Mouse (Mus musculus) lung, postnatal 10 days (tissue): ENCODE results near the gene Stpg4.

Source experiments
- DNase-seq: peaks from one replicate; pipeline ENCODE4 v3.0.0; 2021

Gene Stpg4

GRCm38 (mm10) chr17:87446767-87447611 lies 19.4 kb upstream of the Stpg4 start, which contains the start of gene Calm2:
Gene Calm2 (minus strand): TSS chr17:87446935.
- peak; percentile 99 for DNase-seq

- DNase-seq, result peak; percentile 76
These were observed 18.6 kb upstream of the Stpg4 start for GRCm38 (mm10) chr17:87445917-87446766.

- peak; percentile 32 for DNase-seq
These were observed 17.9 kb upstream of the Stpg4 start for GRCm38 (mm10) chr17:87445337-87445916.

- DNase-seq, result no peak
These were observed 17.2 kb upstream of the Stpg4 start for GRCm38 (mm10) chr17:87444763-87445162.

GRCm38 (mm10) chr17:87441537-87441936 lies 14.0 kb upstream of the Stpg4 start:
- no peak for DNase-seq

GRCm38 (mm10) chr17:87439441-87439840 lies 11.9 kb upstream of the Stpg4 start:
- DNase-seq, result no peak

- no peak for DNase-seq
These were observed 6.4 kb upstream of the Stpg4 start for GRCm38 (mm10) chr17:87433929-87434328.

GRCm38 (mm10) chr17:87432743-87433142 lies 5.2 kb upstream of the Stpg4 start:
- DNase-seq, result no peak

- DNase-seq, result no peak
These were observed 4.8 kb upstream of the Stpg4 start for GRCm38 (mm10) chr17:87432314-87432713.

- no peak for DNase-seq
These were observed 1.9 kb upstream of the Stpg4 start for GRCm38 (mm10) chr17:87429431-87429830.

GRCm38 (mm10) chr17:87418082-87418481 lies 9.5 kb downstream of the Stpg4 start:
- no peak for DNase-seq

- no peak for DNase-seq
These were observed 20.9 kb downstream of the Stpg4 start for GRCm38 (mm10) chr17:87406646-87407045.

- DNase-seq, result no peak
These were observed 22.0 kb downstream of the Stpg4 start for GRCm38 (mm10) chr17:87405576-87405975.

GRCm38 (mm10) chr17:87403462-87403861 lies 24.1 kb downstream of the Stpg4 start:
- no peak for DNase-seq

- DNase-seq, result no peak
These were observed 25.1 kb downstream of the Stpg4 start for GRCm38 (mm10) chr17:87402444-87402843.

GRCm38 (mm10) chr17:87397088-87397487 lies 30.5 kb downstream of the Stpg4 start:
- DNase-seq, result no peak

- peak; percentile 68 for DNase-seq
These were observed 36.3 kb downstream of the Stpg4 start for GRCm38 (mm10) chr17:87391242-87391641.

GRCm38 (mm10) chr17:87387068-87387467 lies 40.5 kb downstream of the Stpg4 start:
- peak; percentile 57 for DNase-seq

- no peak for DNase-seq
These were observed 41.7 kb downstream of the Stpg4 start for GRCm38 (mm10) chr17:87385835-87386234.

- no peak for DNase-seq
These were observed 46.9 kb downstream of the Stpg4 start for GRCm38 (mm10) chr17:87380681-87381080.

GRCm38 (mm10) chr17:87379821-87380220 lies 47.7 kb downstream of the Stpg4 start:
- DNase-seq, result peak; percentile 79

GRCm38 (mm10) chr17:87379160-87379624 lies 48.3 kb downstream of the Stpg4 start:
- DNase-seq, result no peak
